Mouse (Mus musculus): Measurements from ENCODE around the gene Ston1.

Ston1 gene

DNA sequence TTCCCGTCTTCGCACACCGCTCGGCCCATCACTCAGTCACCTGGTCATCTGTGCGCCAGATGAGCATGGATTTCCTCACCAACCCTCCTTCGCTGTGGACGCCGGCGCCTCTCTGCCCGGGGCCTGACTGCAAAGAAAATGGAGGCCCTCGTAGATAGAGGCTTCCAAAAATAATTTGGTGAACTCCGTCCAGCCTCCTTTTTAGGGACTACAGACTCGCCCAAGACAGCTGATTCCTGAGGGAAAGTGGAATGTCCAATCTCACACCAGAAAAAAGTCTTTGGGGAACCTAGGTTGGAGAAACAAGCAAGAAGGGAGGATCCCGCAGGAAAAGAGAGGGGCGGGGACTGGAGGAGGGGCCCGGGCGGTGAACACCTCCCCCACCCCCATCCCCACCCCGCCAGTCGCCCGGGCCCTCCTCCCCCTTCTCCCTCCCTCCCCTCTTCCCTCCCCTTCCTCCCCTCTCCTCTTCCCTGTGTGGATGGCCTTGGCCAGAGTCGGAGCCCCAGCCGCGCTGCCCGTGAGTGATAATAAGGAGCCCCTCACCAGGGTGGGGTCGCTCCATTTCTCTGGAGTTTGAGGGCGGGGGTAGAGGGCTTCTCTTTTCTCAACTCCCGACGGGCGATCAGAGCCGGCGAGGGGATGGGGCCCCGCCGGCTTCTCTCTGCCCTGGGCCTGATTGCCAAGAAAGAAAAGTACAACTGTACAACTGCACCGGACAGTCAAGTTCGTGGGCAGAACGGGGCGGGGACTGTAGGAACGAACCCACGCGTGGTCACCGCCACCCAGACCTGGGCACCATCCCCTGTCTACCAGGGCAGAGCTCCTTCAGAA, at the start of gene Ston1:
TSS of gene Ston1 (plus strand) at position 463 of the 834 bp plus-strand sequence.
- ATAC-seq (ENCODE audit: insufficient number of reproducible peaks, low FRiP score, low TSS enrichment), result peak; percentile 80

DNA sequence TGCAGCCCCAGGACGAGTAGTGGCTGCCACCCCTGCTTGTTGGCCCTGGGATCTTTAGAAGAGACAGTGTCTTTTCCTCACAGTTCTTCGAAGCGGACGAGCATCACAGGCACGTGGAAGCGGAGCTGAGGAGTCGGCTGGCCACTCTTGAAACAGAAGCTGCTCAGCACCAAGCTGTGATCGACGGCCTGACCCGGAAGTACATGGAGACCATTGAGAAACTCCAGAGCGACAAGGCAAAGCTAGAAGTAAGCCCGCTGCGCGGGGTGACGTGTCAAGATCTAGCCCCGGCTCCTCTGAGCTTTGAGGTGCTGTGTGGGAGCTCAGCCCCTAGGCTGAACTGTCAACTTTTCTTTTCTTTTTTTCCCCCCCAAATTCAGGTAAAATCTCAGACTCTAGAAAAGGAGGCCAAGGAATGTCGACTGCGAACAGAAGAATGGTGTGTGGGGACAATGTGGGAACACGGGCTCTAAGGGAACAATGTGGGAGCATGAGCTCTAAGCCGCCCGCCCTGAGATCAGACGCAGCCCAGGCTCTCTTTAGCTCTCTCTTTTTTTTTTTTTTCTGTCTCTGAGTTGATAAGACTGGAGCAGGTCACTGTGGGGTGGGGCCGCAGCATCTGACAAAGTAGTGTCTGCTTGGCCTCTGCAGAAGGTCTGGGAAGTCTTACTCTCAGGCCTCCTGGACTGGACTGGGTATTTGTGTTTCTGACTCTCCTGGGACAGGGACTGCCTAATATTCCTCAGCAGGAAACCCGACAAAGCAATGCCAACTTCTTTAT, 47.9 kb upstream of the Ston1 start:
- ATAC-seq (ENCODE audit: insufficient number of reproducible peaks, low FRiP score, low TSS enrichment), result no peak

DNA sequence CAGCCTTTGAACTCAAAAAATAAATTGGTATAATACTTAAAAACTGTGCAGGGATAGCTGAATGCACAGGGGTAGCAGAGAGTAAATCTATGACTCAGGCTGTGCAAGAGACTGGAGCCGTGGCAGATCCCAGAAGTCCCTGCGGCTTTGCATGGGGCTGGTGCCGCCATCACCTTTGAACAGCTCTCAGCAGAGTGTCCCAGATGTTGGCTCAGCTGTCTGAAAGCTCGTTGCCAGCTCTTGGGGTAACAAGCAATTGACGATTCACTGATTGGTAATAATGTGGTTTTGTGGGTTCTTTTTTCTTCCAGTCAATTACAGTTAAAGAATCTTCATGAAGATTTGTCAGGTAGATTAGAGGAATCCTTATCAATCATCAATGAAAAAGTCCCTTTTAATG, 47.1 kb upstream of the Ston1 start:
- no peak for ATAC-seq (ENCODE audit: insufficient number of reproducible peaks, low FRiP score, low TSS enrichment)

DNA sequence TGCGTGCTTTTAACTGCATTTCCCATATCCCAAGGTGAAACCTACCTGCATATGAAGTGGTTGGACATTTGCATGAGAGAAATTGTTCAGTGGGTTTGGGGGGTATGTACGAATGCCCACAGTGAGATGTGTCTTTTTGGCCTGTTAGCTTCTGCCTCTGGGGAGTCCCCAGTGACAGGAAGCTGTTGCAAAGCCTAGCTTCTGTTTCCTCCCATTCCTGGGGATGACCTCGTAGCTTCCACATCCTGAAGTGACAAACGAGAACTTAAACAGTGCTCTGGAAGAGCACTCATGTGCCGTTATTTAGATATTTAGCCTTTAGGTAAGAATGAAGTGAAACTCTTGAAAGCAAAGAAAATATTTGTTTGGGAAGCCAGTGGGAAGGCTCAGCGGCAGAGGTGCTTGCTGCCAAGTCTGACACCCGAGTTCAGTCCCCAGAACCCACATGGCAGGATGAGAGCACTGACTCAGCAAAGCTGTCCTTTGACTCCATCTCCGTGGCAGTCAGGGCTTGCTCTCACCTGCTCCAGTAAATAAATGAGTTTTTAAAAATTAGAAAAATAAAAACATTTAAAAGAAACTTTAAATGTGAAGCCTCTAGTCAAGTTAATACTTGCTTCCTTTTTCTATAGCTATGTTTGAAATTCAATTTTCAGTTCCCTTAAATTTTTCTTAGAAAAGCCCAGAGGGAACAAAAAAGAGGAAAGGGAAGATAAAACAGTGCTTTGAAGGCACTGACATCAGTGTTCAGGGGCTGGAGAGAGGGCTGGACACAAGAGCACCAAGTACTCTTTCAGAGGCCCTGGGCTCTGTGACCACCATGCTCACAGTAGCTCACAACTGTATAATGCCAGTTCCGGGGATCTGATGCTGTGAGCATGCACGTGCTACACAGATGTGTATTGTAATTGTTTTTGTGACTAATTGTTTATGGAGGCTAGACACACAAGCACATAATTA, 46.2 kb upstream of the Ston1 start:
- no peak for ATAC-seq (ENCODE audit: insufficient number of reproducible peaks, low FRiP score, low TSS enrichment)

DNA sequence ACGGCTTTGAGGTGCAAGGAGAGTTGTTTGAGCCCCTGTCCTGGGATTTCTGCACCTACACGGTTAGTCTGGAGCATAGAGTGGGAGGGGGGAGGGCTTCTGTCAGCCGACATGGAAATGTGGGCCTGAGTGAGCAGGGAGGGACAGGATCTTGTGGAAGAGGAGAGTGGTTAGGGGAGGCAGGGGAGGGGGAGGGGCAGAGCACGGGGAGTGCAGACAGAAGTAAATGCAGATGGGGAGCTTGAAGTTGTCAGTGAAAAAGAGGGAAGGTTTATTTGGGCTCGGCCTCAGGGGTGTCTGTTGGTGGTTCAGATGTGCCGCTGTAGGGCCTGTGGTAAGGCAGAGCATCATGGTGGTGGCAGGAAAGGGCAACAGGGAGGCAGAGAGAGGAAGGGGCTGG, 44.9 kb upstream of the Ston1 start:
- no peak for ATAC-seq (ENCODE audit: insufficient number of reproducible peaks, low FRiP score, low TSS enrichment)

DNA sequence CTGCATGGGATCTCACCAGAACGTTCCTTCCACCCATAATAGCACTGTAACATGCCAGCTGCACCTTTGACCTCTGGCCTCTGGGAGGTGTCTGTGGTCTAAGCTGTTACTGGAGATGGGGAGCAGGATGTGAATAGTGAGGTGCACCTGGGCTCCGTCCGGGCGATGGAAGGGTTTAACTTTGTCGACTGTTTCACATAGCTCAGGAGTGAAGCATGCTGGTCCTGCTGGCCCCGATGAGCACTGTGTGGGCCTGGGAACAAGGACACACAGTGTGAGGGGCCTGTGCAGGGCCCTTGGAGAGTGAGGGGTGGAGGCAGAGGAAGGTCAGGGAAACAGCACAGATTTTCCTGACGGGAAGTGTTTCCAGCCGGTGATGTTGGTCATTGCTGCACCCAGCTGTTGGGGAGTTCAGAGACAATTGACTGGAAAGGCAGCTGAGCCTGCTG, 44.5 kb upstream of the Ston1 start:
- ATAC-seq (ENCODE audit: insufficient number of reproducible peaks, low FRiP score, low TSS enrichment), result no peak

DNA sequence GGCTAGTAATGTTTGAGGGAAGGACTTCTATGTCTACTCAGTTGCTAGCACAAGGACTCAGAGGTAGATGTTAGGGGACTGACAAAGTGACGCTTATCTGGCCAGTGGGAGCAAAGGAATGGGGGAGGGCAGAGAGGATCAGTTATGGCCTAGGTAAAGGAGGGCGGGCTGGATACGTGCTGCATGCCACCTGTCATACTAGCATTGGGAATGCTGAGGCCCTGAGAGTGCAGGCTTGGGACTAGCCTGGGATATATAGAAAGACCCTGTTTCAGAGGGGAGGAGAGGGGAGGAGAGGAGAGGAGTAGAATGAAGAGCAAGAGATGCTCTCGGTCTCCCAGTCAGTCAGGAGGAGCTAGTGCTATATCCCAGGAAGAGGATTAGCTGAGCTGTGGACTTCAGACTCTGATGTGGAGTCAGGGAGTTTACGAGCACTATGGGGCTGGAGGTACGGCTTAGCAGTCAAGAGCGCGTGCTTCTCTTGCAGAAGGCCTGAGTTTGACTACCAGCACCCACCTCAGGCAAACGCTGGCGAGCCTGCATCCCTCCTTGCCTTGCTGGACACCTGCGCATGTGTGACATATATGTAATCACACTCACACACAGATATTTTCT, 43.9 kb upstream of the Ston1 start:
- no peak for ATAC-seq (ENCODE audit: insufficient number of reproducible peaks, low FRiP score, low TSS enrichment)

DNA sequence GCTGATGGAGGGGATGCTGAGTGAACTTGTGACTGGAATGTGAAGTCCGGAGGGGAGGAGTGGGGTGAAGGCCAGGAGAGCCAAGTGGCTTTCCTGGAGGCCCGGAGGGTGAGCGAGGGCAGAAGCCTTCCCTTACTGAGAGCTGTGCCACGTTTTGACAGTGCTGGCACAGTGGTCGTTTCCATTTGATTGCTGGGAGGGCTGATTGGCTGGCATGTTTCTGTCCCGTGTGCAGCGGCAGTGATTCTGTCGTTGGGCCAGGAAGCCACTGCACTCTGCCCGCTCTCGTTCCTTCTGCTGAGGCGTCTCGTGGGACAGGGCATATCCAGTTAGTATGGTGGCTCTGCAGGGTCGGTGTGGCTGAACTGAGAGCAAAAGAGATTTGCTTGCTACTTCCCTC, 41.3 kb upstream of the Ston1 start:
- ATAC-seq (ENCODE audit: insufficient number of reproducible peaks, low FRiP score, low TSS enrichment), result no peak

DNA sequence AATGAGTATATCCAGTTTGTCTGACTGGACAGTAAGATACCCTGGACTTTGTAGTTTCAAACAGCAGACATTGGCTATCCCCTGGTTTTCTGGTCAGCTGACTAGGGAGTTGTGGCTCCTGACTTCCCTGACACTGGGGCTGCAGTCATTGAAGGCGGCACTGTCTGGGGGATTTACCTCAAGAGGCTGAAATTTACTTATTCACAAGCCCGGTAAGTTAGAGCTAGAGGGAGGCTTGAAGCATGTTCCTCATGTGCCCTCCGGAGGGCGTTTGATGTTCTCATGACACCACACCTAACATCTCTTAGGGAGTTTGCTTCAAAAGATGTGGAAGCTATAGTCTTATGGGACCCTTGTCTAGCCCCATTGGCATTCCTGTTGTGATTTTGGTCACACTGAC, 40.8 kb upstream of the Ston1 start:
- no peak for ATAC-seq (ENCODE audit: insufficient number of reproducible peaks, low FRiP score, low TSS enrichment)

DNA sequence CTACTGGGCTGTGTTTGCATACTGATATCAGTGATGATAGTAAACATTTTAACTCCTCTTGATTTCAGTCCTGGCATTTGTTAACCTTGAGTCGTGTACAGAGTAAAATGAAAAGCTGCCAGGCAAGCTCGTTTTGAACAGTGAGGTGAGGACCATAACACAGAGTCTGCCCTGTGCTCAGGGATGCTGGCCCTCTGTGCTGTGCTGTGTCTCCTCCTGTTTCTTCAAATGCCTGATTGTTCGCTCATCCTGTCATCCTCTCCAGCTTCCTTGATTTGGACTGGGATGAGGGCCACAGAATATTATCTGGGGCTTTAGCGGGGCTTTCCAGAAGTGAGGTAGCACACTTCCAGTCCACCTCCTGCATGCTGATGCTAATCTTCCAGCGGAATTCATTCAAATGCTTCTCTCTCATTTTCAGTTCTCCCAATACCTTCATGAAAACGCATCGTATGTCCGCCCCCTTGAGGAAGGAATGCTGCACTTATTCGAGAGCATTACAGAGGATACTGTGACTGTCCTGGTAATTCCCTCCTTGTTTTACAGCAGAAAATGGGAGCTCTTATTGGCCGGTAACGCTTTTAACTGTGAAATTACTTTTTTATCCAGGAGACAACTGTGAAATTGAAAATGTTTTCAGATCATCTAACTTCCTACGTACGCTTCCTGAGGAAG, 39.2 kb upstream of the Ston1 start:
- peak; percentile 90 for ATAC-seq (ENCODE audit: insufficient number of reproducible peaks, low FRiP score, low TSS enrichment)

DNA sequence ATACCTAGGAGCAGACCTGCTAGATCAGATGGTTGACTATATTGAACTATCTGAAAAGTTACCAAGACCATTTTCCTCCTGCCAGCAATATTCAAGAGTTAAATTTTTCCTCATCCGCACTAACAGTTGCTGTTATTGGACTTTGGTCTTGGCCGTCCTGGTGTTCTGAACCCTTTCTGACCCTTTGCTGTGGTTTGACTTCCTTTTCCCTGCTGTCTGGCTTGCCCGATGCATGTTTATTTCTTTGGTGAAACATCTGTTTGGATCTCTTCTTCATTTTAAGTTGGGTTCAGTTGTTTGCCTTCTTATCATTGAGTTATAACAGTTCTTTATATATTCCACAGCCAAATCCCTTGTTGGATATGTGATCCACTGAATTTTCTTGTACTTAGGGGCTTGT, 33.9 kb upstream of the Ston1 start:
- ATAC-seq (ENCODE audit: insufficient number of reproducible peaks, low FRiP score, low TSS enrichment), result no peak

DNA sequence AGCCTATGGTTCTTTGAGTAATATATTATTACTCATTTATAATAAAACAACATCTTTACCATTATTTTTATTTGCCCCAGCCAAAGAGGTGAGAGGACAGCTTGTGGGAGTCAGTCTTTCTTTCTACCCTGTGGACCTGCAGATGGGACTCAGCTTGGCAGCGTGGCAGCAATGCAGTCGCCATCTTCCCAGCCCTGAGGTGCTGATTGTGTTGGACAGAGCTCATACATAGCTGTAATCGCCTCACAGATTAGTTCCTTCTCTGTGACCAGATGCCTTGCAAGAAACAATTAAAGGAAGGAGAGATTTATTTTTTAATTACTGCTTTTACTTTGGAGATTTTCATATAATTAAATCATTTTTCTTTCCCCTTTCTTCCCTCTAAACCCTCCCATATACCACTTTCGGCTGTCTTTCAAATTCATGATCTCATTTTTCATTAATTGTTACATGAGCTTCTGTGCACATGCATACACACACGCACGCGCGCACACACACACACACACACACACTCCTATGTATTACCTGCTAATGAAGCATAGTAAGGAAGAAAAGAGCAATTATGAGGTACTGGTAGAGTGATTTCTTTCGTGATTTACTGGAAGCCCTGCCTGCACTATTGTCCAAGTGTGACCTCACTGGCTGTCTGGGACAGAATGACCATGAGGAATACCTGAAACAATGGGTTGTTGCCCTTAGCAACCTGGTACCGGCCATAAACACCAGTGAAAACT, 27.5 kb upstream of the Ston1 start:
- ATAC-seq (ENCODE audit: insufficient number of reproducible peaks, low FRiP score, low TSS enrichment), result no peak

DNA sequence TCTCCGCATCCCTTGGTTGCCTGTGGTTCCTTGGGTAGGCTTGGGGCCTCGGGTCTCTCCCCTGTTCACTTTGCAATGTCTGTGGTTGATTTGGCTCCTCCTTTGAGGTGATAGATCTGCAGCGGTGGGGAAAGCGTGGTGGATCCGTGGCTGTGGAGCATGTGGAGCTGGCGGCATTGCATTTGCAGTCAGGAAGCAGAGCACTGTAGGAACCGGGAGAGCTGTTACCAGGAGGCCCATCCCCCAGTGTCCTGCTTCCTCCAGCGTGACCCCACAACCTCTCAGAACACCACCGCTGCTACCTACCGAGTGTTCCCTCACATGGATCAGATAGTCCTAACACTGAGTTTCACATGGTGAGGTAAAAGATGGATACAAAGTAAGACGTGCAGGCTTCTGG, 26.7 kb upstream of the Ston1 start:
- ATAC-seq (ENCODE audit: insufficient number of reproducible peaks, low FRiP score, low TSS enrichment), result no peak

DNA sequence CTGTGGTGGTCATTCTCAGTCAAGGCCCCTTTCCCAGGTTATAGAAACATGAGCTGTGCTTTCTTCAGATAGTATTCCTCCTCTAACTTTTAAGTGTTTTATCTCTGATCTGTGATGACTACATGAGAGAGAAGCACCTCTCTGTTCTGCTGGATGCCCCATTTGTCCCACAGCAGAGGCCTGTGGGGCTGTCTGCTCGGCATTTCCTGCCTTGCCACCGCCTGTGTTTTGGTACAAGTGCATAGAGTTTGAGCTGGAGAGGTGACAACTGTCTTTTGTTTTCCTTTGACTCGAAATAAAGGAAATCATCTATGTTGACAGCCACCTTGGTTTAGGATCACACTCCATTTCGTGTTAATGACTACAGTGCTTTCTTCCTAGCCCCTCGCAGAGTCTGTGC, 22.7 kb upstream of the Ston1 start:
- ATAC-seq (ENCODE audit: insufficient number of reproducible peaks, low FRiP score, low TSS enrichment), result no peak

DNA sequence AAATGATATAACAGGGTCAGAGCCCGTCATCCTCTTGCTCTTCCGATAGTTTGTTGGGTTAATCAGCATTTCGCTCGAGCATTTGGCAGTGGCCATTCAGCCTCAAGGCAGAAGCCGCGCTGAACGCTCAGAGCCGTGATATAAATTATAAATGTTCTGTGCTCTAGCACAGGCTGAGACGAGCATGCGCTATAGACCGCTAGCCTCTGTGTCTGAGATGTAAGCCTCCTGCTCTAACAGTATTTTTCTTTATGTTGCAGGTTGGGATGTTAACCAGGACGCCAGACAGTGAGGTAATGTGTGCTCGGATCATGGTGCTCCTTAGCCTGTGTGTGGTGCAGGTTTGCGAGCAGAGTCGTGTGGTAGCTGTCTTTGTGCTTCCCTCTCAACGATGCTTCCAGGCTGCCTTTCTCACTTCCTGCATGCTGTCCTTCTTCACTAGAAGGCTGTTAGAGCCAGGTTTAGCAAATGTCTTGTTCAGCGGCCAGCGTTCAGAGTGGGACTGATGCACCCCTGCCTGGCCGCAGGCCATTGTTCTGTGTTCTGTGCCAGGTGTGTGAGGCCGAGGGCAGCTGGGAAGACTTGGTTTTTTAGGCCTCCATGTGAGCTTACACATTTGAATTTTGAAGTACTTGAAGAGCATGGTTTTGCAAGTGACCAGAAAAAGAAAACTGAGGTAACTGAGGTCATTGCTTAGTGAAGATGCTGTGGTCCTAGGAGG, 18.8 kb upstream of the Ston1 start:
- no peak for ATAC-seq (ENCODE audit: insufficient number of reproducible peaks, low FRiP score, low TSS enrichment)

DNA sequence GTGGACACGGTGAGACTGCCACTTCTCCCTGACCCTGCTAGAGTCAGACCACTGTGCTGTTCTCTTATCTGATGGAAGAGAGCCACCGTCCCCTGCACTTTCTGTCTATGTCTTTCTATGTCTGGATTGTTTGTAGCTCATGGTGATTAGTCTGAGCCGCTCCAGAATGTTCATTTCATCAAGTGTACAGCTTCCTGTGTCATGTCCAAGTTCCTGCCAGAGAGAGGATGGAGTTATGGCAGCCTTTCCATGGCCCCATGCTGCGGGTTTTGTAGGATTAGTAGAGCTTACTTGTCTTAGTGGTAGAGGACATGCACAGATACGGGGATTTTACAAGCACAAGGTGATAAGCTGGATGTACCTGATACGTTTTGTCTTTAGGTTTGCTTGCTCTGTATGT, 16.9 kb upstream of the Ston1 start:
- ATAC-seq (ENCODE audit: insufficient number of reproducible peaks, low FRiP score, low TSS enrichment), result no peak

DNA sequence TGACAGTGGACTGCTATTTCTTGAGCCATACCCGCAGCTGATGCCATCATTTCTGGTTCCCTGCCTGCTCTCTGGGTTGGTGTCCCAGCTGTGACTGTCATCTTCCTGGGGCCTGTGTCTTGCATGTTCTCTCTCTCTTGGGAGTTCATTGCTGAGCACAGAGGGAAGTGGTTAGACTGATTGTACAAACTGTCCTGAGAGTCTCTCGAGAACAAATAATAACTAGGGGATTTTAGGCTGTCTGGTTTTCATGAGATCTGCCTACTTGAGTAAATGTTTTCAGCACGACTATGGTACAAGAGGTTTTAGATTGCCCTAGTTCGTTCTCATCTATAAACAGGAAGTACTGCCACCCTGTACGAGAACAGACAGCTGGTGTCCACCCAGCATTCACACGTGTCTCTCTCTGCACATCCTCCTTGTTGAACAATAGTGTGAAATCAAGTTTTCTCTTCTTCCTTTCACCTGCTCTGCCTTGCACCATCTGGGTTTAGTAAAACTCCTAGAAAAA, 15.9 kb upstream of the Ston1 start:
- ATAC-seq (ENCODE audit: insufficient number of reproducible peaks, low FRiP score, low TSS enrichment), result no peak

DNA sequence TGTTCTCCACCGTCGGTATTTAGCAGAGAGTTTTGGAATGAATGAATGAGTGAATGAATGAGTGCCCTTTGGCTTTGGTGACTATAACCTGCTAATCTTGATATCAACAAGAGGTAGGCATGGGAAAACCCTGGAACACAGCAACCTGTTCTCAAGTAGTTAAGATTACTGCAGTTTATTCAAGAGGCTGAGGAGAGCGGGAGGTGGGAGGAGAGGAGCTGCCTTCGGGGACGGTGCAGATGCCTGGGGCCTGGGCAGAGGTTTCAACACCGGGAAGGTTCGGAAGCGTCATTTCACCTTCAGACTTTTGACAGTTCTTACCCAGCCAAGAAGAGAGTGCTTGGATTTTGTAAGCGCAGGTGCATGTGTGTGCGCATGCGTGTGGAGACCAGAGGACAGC, 14.5 kb upstream of the Ston1 start:
- ATAC-seq (ENCODE audit: insufficient number of reproducible peaks, low FRiP score, low TSS enrichment), result no peak

Measured in cerebellum, adult (tissue).